Mouse (Mus musculus): ENCODE measurements at regions not wholly inside any gene's neighbourhood (a gene's known extent, or its start where the extent isn't known, plus 50 kb on each side); places are given as distances from the start of the nearest gene placed in this dataset.

DNA sequence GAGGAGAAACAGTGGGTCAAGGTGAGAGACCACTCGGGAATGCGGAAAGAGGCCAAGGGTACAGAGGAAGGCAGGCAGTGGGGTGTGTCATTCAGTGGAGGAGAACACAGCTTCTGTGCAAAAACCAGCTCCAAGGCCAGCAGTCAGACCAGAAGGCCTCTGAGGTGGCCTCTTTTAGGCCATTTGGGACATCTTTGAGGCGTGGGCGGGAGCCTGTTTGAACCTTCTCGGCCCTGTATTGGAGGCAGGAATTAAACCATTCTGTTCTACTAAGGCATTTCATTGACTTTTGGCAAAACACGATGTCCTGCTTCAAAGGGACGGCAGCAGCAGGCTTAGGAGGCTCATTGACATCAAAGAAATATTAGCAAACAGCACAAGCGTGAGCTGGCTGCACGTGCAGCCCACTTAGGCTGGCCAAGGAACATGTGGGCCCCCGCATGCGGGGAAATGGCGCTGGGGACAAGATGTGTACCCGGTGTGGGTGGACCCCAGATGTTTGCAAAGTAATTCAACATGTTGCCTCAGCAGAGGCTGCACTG is 190.8 kb upstream of the Zmiz1 start:
- Histone ChIP-seq H3K4me2 (replicated peaks) (no peak overlapping the region), H3K4me1 (peaks cover 19% of the 10 kb centered on the region), H3K36me3 (no peaks in the 10 kb centered on the region), H3K4me3 (no peak overlapping the region), H3K27ac (peak overlapping the region; percentile 3; the same call in 1 of the 2 replicates), H3K9me3 (no peaks in the 10 kb centered on the region), H3K9ac (no peak overlapping the region), H3K27me3 (no peaks in the 10 kb centered on the region)
- WGBS, result 52% methylated on average over 13 of the region's 13 CpGs
- ATAC-seq (ENCODE audit: insufficient number of reproducible peaks, insufficient read depth, low FRiP score, low TSS enrichment), result no peak

DNA sequence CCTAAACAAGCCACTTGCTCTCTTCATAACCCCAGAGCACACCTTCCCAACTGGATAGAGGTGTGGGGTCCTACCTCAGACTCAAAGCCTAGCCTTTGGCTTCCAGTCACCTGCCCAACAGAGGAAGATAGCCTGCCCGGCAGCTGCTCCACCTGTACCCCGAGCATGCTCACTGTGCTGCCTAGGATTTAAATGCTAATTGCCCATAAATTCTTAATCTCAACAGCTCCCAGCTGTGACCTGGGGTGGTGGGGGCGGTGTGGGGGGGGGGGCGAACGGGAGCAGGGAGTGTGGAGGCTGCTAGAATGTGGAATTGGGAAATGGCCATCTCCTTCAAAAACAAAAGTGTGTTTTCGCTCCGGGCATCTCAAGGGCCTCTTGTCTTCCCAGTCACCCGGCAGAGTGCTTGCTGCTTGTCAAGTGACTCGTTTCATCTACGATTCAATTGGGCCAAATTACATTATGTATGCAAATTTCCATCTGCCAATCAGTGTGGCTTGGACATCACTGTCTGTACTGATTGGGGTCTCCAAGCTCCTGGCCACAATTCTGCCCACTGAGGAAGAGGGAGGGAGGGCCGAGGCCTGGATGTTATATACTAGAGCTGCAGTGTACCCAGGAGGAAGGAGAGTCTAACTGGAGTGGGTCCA is 188.6 kb upstream of the Zmiz1 start:
- Histone ChIP-seq H3K4me3 (no peak overlapping the region), H3K4me2 (replicated peaks) (no peak overlapping the region), H3K27me3 (no peaks in the 10 kb centered on the region), H3K9me3 (no peaks in the 10 kb centered on the region), H3K9ac (no peak overlapping the region), H3K36me3 (no peaks in the 10 kb centered on the region), H3K4me1 (peaks cover 19% of the 10 kb centered on the region), H3K27ac (no peak overlapping the region)
- WGBS, result 41% methylated on average over 11 of the region's 11 CpGs
- no peak for ATAC-seq (ENCODE audit: insufficient number of reproducible peaks, insufficient read depth, low FRiP score, low TSS enrichment)

DNA sequence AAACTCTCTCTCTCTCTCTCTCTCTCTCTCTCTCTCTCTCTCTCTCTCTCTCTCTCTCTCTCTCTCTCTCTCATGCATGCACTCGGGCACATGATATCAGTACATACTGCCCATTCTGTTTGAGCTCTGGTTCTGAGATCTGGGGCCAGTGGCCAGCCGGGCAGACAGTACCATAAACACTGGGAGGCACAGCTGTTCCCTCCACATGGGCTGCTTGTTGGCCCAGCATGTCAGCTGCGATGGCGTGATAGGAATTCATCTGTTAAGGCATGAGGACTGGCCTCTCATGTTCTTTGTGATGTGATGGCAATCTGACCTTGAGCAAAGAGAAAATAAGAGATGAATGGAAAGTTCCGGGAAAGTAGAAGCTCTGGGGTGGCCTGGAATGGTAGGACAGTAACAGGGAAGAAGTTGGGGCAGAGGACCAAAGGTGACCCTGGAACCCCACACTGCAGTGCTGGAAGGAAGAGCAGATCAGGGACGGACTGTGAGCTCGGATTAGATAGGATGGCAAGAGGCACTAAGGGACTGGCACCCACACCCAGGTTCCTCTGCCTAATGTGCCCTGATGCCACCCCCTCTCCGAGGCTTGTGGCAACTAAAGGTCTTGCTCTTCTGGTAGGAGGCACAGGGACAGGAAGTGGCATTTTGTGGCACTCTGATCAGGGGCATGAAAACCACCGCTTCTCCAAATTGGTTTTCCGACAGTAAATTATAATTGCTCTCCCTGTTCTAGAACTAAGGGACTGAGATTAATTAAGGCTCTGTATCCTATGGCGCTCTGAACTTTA is 186.4 kb upstream of the Zmiz1 start:
- no peak overlapping the region for H3K4me3 ChIP-seq
- H3K9ac ChIP-seq, result no peak overlapping the region
- H3K4me1 ChIP-seq, result peaks cover 15% of the 10 kb centered on the region
- H3K9me3 ChIP-seq, result no peaks in the 10 kb centered on the region
- 68% methylated on average over 11 of the region's 11 CpGs for WGBS
- ATAC-seq (ENCODE audit: insufficient number of reproducible peaks, insufficient read depth, low FRiP score, low TSS enrichment), result no peak
- H3K27ac ChIP-seq, result no peak overlapping the region
- H3K4me2 ChIP-seq (replicated peaks), result no peak overlapping the region
- no peaks in the 10 kb centered on the region for H3K36me3 ChIP-seq
- H3K27me3 ChIP-seq, result no peaks in the 10 kb centered on the region

GRCm38 (mm10) chr14:25279751-25280150 is 179.2 kb upstream of the Zmiz1 start:
- peaks cover 14% of the 10 kb centered on the region for H3K4me1 ChIP-seq
- H3K4me2 ChIP-seq (replicated peaks), result no peak overlapping the region
- no peak overlapping the region for H3K9ac ChIP-seq
- no peak for ATAC-seq (ENCODE audit: insufficient number of reproducible peaks, insufficient read depth, low FRiP score, low TSS enrichment)
- H3K27me3 ChIP-seq, result no peaks in the 10 kb centered on the region
- H3K4me3 ChIP-seq, result no peak overlapping the region
- H3K9me3 ChIP-seq, result no peaks in the 10 kb centered on the region
- no peaks in the 10 kb centered on the region for H3K36me3 ChIP-seq
- no peak overlapping the region for H3K27ac ChIP-seq

GRCm38 (mm10) chr14:25292557-25292956 is 166.4 kb upstream of the Zmiz1 start:
- no peak overlapping the region for H3K9ac ChIP-seq
- H3K27ac ChIP-seq, result no peak overlapping the region
- WGBS, result 72% methylated on average over 1 of the region's 1 CpGs
- ATAC-seq (ENCODE audit: insufficient number of reproducible peaks, insufficient read depth, low FRiP score, low TSS enrichment), result no peak
- no peaks in the 10 kb centered on the region; the same call in 1 of the 2 replicates for H3K4me1 ChIP-seq
- no peaks in the 10 kb centered on the region for H3K36me3 ChIP-seq
- no peaks in the 10 kb centered on the region for H3K9me3 ChIP-seq
- no peak overlapping the region for H3K4me3 ChIP-seq
- H3K4me2 ChIP-seq (replicated peaks), result no peak overlapping the region
- H3K27me3 ChIP-seq, result no peaks in the 10 kb centered on the region

GRCm38 (mm10) chr14:25294226-25294625 is 164.8 kb upstream of the Zmiz1 start:
- Histone ChIP-seq H3K4me2 (replicated peaks) (no peak overlapping the region), H3K4me1 (no peaks in the 10 kb centered on the region; the same call in 1 of the 2 replicates), H3K27me3 (no peaks in the 10 kb centered on the region), H3K36me3 (no peaks in the 10 kb centered on the region), H3K4me3 (no peak overlapping the region), H3K27ac (no peak overlapping the region), H3K9ac (no peak overlapping the region), H3K9me3 (no peaks in the 10 kb centered on the region)
- no peak for ATAC-seq (ENCODE audit: insufficient number of reproducible peaks, insufficient read depth, low FRiP score, low TSS enrichment)
- 68% methylated on average over 4 of the region's 4 CpGs for WGBS

- Histone ChIP-seq H3K9ac (no peak overlapping the region), H3K27me3 (no peaks in the 10 kb centered on the region)
These were observed 163.2 kb upstream of the Zmiz1 start for GRCm38 (mm10) chr14:25295688-25296350.

GRCm38 (mm10) chr14:25299673-25300190 is 159.3 kb upstream of the Zmiz1 start:
- no peak overlapping the region for H3K4me3 ChIP-seq
- H3K9ac ChIP-seq, result no peak overlapping the region
- no peak overlapping the region for H3K4me2 ChIP-seq (replicated peaks)
- no peaks in the 10 kb centered on the region for H3K36me3 ChIP-seq
- H3K4me1 ChIP-seq, result peaks cover 18% of the 10 kb centered on the region
- ATAC-seq (ENCODE audit: insufficient number of reproducible peaks, insufficient read depth, low FRiP score, low TSS enrichment), result no peak
- no peaks in the 10 kb centered on the region for H3K27me3 ChIP-seq
- no peak overlapping the region for H3K27ac ChIP-seq
- WGBS, result 77% methylated on average over 3 of the region's 3 CpGs
- no peaks in the 10 kb centered on the region for H3K9me3 ChIP-seq

More at GRCm38 (mm10) chr14:25295688-25296350, 163.2 kb upstream of the Zmiz1 start:
- Histone ChIP-seq H3K4me3 (no peak overlapping the region), H3K9me3 (no peaks in the 10 kb centered on the region), H3K27ac (no peak overlapping the region), H3K4me1 (peaks cover 3% of the 10 kb centered on the region; the same call in 1 of the 2 replicates), H3K36me3 (no peaks in the 10 kb centered on the region), H3K4me2 (replicated peaks) (no peak overlapping the region)
- no peak for ATAC-seq (ENCODE audit: insufficient number of reproducible peaks, insufficient read depth, low FRiP score, low TSS enrichment)
- WGBS, result 54% methylated on average over 5 of the region's 5 CpGs

DNA sequence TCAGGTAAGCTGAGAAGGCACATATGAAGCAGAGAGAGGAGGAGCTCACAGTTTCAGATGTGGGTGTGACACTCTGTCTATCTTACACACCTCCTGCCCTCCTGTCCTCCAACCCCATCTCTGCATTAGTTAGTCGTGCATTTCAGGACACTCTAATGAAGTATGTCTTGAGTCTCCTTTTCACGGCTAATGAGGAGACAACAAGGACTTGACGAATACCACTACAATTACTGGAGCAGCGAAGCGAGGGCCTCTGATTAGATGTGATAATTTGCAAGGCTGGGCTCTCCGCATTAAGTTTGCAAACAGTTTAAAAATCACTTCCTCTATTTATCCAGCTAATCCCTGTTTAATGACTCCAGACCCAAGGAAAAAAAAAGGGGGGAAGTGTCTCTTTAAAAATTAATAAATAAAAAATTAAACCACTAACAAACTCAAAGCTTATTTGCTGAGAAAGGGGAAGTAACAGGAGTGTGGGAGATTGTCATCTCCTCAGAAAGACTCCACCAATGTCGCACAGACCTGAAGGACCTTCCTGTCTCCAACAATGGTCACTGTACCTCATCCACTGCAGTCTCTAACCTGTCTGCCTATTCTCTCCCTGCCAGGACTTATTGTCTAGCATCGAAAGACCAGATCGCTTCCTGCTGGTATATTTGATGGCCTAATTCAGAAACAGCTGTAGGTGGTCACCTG is 157.5 kb upstream of the Zmiz1 start:
- Histone ChIP-seq H3K9me3 (no peaks in the 10 kb centered on the region), H3K4me1 (peaks cover 28% of the 10 kb centered on the region), H3K36me3 (no peaks in the 10 kb centered on the region), H3K4me2 (replicated peaks) (no peak overlapping the region), H3K9ac (no peak overlapping the region), H3K27me3 (no peaks in the 10 kb centered on the region), H3K27ac (no peak overlapping the region), H3K4me3 (no peak overlapping the region)
- 48% methylated on average over 9 of the region's 9 CpGs for WGBS
- no peak for ATAC-seq (ENCODE audit: insufficient number of reproducible peaks, insufficient read depth, low FRiP score, low TSS enrichment)

GRCm38 (mm10) chr14:25304391-25304851 is 154.6 kb upstream of the Zmiz1 start:
- Histone ChIP-seq H3K4me3 (no peak overlapping the region), H3K4me2 (replicated peaks) (no peak overlapping the region), H3K4me1 (peaks cover 33% of the 10 kb centered on the region), H3K27ac (peak overlapping the region; percentile 69), H3K36me3 (no peaks in the 10 kb centered on the region), H3K27me3 (no peaks in the 10 kb centered on the region), H3K9ac (no peak overlapping the region), H3K9me3 (no peaks in the 10 kb centered on the region)
- no peak for ATAC-seq (ENCODE audit: insufficient number of reproducible peaks, insufficient read depth, low FRiP score, low TSS enrichment)
- 12% methylated on average over 9 of the region's 9 CpGs for WGBS

DNA sequence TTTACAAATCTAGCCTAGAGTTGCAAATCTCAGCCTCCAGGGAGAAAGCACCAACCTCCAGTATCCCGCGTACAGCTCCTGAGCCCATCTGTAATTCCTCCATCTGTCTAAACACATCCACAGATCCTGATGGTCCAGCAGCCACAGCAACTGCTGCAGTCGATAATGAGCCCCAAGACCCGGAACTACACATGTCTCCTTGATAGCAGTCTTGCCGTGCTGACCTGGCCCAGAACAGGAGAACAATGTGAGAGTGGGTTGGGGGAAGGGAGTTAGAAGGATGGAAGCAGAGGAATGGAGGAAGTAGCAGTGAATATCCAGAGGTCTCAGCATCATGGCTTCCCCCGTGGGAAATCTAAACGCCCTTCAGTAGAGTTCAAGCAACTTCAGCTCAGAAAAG is 152.8 kb upstream of the Zmiz1 start:
- Histone ChIP-seq H3K9ac (no peak overlapping the region), H3K4me1 (peaks cover 33% of the 10 kb centered on the region), H3K4me2 (replicated peaks) (no peak overlapping the region), H3K4me3 (no peak overlapping the region), H3K27me3 (no peaks in the 10 kb centered on the region), H3K36me3 (no peaks in the 10 kb centered on the region), H3K27ac (no peak overlapping the region), H3K9me3 (no peaks in the 10 kb centered on the region)
- ATAC-seq (ENCODE audit: insufficient number of reproducible peaks, insufficient read depth, low FRiP score, low TSS enrichment), result no peak
- 45% methylated on average over 7 of the region's 7 CpGs for WGBS

Data from embryonic facial prominence, embryonic 12.5 days (tissue).